Mouse (Mus musculus) liver, embryonic 13.5 days (tissue): ENCODE data around the gene Pttg1. TPM values are rescaled to one million over a fixed set of nuclear protein-coding genes. Genes with fewer than 3 reads are reported as not detected.

Experiments
- ATAC-seq: fragments of 200-750 bp; cut with Nextera tagmentation; 2 replicates; pipeline ENCODE4 v1.8.0; 2017; ENCODE audit warnings: low read depth, mild to moderate bottlenecking, moderate number of reproducible peaks, moderate library complexity
- DNase-seq: peaks from one replicate; pipeline ENCODE4 v3.0.0; 2022
- H3K27ac ChIP-seq: fragments of 300-500 bp; sonication (generic); 2 replicates; pipeline ENCODE4 v1.5.1; 2015; ENCODE audit warnings: moderate library complexity, mild to moderate bottlenecking, inconsistent platforms
- H3K27me3 ChIP-seq: fragments of 300-500 bp; sonication (generic); 2 replicates; pipeline ENCODE4 v1.6.1; 2015; ENCODE audit warnings: mild to moderate bottlenecking, inconsistent platforms
- H3K36me3 ChIP-seq: fragments of 300-500 bp; sonication (generic); 2 replicates; pipeline ENCODE4 v1.6.1; 2015; ENCODE audit warnings: mild to moderate bottlenecking, inconsistent platforms
- H3K4me1 ChIP-seq: fragments of 300-500 bp; sonication (generic); replicated peaks from 2 replicates; pipeline ENCODE4 v1.6.1; 2015; ENCODE audit warnings: inconsistent platforms
- H3K4me2 ChIP-seq: fragments of 300-500 bp; sonication (generic); 2 replicates; pipeline ENCODE4 v1.6.1; 2015; ENCODE audit warnings: inconsistent platforms, mild to moderate bottlenecking, moderate library complexity
- H3K4me3 ChIP-seq: fragments of 300-500 bp; sonication (generic); replicated peaks from 2 replicates; pipeline ENCODE4 v1.5.1; 2015; ENCODE audit warnings: mild to moderate bottlenecking, inconsistent platforms
- H3K9ac ChIP-seq: fragments of 300-500 bp; sonication (generic); 2 replicates; pipeline ENCODE4 v1.6.1; 2015; ENCODE audit warnings: mild to moderate bottlenecking, inconsistent platforms
- H3K9me3 ChIP-seq: fragments of 300-500 bp; sonication (generic); replicated peaks from 2 replicates; pipeline ENCODE4 v1.6.1; 2016; ENCODE audit warnings: inconsistent platforms
- WGBS: fragments of 180-500 bp; shearing (Covaris S2); methylation state at CpG from one replicate; pipeline ENCODE4 v1.1.7; 2015; ENCODE audit not compliant: insufficient replicate concordance; 5-methylcytosine and 5-hydroxymethylcytosine counted together
- polyA plus RNA-seq: library from polyadenylated mRNA; unstranded; fragments of >200 nt; fragmentation: Nextera tagmentation; extraction: Ambion mirVana; gene quantifications from 2 replicates; pipeline ENCODE4 v1.2.1, GENCODE M21; 2015

The Pttg1 gene
- polyA plus RNA-seq, 1 experiment from 2014 or later, result 61.2 TPM

- Histone ChIP-seq H3K27ac (no peak overlapping the region), H3K9ac (no peak overlapping the region), H3K36me3 (no peaks in the 10 kb centered on the region), H3K4me2 (no peak overlapping the region), H3K4me3 (no peak overlapping the region), H3K27me3 (no peaks in the 10 kb centered on the region), H3K9me3 (no peaks in the 10 kb centered on the region), H3K4me1 (no peaks in the 10 kb centered on the region)
- DNase-seq (no peak), ATAC-seq (no peak)
- WGBS, result 74% methylated on average over 15 of the region's 15 CpGs
These were observed 21.8 kb downstream of the Pttg1 start for GRCm38 (mm10) chr11:43404150-43404807.

GRCm38 (mm10) chr11:43400131-43400530, 25.9 kb downstream of the Pttg1 start:
- no peaks in the 10 kb centered on the region for H3K9me3 ChIP-seq
- no peak overlapping the region for H3K4me3 ChIP-seq
- H3K4me1 ChIP-seq, result no peaks in the 10 kb centered on the region
- H3K4me2 ChIP-seq, result no peak overlapping the region
- ATAC-seq, result no peak
- H3K27ac ChIP-seq, result no peak overlapping the region
- no peak for DNase-seq
- WGBS, result 38% methylated on average over 1 of the region's 1 CpGs
- no peak overlapping the region for H3K9ac ChIP-seq
- no peaks in the 10 kb centered on the region for H3K36me3 ChIP-seq
- H3K27me3 ChIP-seq, result no peaks in the 10 kb centered on the region

DNA sequence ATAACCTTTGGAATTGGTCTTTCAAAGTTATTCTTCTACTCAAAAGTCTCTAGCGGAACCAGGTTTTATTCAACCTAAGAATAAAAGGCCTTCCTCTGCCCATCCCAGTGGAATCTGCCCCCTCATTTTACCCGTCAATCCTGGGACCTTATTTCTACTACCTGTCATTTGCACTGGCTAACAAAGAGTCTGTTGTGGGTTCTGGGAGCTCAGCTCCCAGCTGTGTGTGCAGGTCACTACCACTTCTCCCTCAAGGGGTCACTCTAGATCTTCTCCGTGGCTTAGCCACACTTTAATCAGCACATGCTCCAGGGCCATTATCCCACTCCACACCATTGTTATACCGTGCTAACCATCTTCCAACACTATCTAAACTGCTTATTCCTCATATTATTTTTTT, 26.8 kb downstream of the Pttg1 start:
- Histone ChIP-seq H3K4me1 (no peaks in the 10 kb centered on the region), H3K9me3 (no peaks in the 10 kb centered on the region), H3K36me3 (no peaks in the 10 kb centered on the region), H3K27ac (no peak overlapping the region), H3K4me3 (no peak overlapping the region), H3K9ac (no peak overlapping the region), H3K27me3 (no peaks in the 10 kb centered on the region), H3K4me2 (no peak overlapping the region)
- ATAC-seq, result no peak
- DNase-seq, result no peak
- 38% methylated on average over 4 of the region's 4 CpGs for WGBS

DNA sequence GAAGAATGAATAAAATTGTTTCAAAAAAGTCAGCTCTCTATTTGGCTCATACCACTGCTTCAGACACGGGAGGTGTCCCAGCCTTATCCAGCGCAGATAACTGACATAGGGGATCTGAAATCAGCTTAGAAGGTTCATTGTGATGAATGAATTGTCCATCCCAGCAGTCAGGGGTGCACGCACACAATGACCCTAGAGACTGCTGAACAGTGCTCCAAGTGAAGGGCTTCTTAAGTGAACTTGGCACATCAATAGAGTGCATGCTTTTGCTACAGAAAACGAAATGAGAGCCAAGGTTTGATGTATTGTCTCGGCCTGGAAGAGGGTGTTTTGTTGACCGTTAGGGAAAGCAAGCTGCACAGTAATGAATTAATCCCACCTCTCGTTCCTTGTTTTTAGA, 29.4 kb downstream of the Pttg1 start:
- Histone ChIP-seq H3K27ac (no peak overlapping the region), H3K9me3 (no peaks in the 10 kb centered on the region), H3K4me3 (no peak overlapping the region), H3K4me2 (no peak overlapping the region), H3K27me3 (no peaks in the 10 kb centered on the region), H3K4me1 (no peaks in the 10 kb centered on the region), H3K36me3 (no peaks in the 10 kb centered on the region), H3K9ac (no peak overlapping the region)
- DNase-seq (no peak), ATAC-seq (no peak)
- WGBS, result 67% methylated on average over 7 of the region's 7 CpGs

- ATAC-seq, result no peak
- Histone ChIP-seq H3K9ac (no peak overlapping the region), H3K4me2 (no peak overlapping the region), H3K36me3 (no peaks in the 10 kb centered on the region), H3K27ac (no peak overlapping the region), H3K9me3 (no peaks in the 10 kb centered on the region), H3K4me1 (no peaks in the 10 kb centered on the region), H3K4me3 (no peak overlapping the region), H3K27me3 (no peaks in the 10 kb centered on the region)
- 69% methylated on average over 4 of the region's 4 CpGs for WGBS
- DNase-seq, result no peak
These were observed 29.8 kb downstream of the Pttg1 start for GRCm38 (mm10) chr11:43396246-43396645.

DNA sequence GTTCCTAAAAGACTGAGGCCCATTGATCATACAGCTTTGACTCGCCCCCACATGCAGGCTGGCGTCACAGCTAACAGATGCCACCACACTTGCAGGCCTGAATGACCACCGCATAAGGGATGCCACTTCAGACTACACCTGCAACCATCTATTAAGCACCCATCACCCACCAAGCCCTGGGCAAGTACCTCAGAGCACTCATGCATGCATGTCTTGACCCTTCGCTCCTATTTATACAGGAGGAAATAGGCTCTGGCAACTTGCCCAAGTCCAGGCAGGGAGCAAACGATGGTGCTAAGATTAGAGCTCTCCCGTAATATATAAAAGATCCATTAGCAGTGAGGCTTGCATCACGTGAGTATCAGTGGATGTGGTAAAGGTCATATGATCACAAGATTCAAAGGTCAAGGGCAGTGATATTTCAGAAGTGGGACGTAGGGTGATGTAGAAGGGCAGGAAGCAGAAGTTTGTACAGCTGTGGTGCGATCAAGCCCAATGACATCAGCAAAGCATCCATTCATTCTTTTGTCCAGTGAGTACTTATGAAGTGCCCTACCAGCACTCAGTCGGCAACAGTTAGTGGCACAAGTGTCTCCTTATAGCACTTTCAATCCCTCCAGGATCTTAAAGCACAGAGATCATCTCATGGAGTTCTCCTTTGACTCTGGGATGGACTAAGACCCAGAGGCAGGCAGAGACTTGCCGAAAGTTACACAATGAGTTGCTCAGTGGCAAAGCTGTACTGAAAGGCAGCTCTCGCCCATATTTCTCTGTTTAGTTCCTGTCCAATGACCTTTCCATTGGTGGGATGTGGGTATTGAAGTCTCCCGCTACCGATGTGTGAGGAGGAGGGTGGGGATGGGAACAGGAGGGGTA, 30.7 kb downstream of the Pttg1 start:
- H3K9ac ChIP-seq, result no peak overlapping the region
- no peak overlapping the region for H3K27ac ChIP-seq
- DNase-seq (no peak), ATAC-seq (no peak)
- H3K27me3 ChIP-seq, result no peaks in the 10 kb centered on the region
- H3K4me3 ChIP-seq, result no peak overlapping the region
- no peak overlapping the region for H3K4me2 ChIP-seq
- WGBS, result 69% methylated on average over 14 of the region's 14 CpGs
- H3K9me3 ChIP-seq, result no peaks in the 10 kb centered on the region
- H3K36me3 ChIP-seq, result no peaks in the 10 kb centered on the region
- H3K4me1 ChIP-seq, result no peaks in the 10 kb centered on the region

- no peak overlapping the region for H3K4me2 ChIP-seq
- no peaks in the 10 kb centered on the region for H3K9me3 ChIP-seq
- DNase-seq, result no peak
- no peak for ATAC-seq
- no peaks in the 10 kb centered on the region for H3K4me1 ChIP-seq
- no peaks in the 10 kb centered on the region for H3K36me3 ChIP-seq
- 69% methylated on average over 4 of the region's 4 CpGs for WGBS
- no peak overlapping the region for H3K27ac ChIP-seq
- no peak overlapping the region for H3K4me3 ChIP-seq
- H3K27me3 ChIP-seq, result no peaks in the 10 kb centered on the region
- H3K9ac ChIP-seq, result no peak overlapping the region
These were observed 32.7 kb downstream of the Pttg1 start for GRCm38 (mm10) chr11:43393325-43393724.

DNA sequence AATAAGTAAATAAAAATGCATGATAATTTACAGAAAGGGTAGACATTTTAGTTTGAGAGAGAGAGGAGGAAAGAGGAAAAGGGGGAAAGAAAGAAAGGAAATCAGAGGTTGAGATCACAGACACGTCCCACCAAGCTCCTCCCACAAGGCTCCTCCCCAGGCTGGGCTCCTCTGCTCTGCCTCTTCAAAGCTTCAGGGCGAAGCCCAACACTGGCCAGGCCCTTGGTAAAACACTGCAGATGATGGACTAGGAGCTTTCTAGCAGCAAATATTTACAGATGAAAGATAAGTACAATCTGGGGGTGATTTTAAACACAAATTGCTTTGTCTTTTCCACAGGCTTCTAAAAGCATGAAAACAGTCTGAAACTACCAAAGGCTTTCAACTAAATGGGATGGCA, 33.3 kb downstream of the Pttg1 start:
- no peak overlapping the region for H3K27ac ChIP-seq
- no peak overlapping the region for H3K4me3 ChIP-seq
- no peak overlapping the region for H3K4me2 ChIP-seq

DNA sequence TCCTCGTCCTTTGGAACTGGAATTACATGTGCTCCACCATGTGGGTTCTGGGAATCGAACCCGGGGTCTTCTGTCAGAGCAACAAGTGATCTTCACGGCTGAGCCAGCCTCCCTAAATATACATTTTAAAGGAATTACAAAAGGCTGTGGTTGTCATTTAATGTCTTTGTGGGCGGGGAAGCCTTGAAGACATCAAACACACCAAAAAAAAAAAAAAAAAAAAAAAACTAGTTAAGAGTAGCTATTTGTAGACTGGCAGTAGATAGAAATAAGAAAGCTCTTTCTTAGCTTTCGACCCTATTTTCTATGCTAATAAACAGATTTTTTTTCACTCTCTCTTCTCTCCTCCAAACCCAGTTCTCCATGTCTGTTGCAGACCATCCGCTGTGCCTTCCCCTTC, 36.9 kb downstream of the Pttg1 start:
- ATAC-seq (no peak), DNase-seq (no peak)
- Histone ChIP-seq H3K4me1 (0 out of 2 replicates have a peak, but pooled peaks cover 4% of the 10 kb centered on the region), H3K9ac (no peak overlapping the region), H3K4me2 (no peak overlapping the region), H3K27me3 (peaks cover 19% of the 10 kb centered on the region), H3K4me3 (no peak overlapping the region), H3K9me3 (no peaks in the 10 kb centered on the region), H3K36me3 (no peaks in the 10 kb centered on the region), H3K27ac (no peak overlapping the region)
- WGBS, result 66% methylated on average over 7 of the region's 7 CpGs

More for the DNA sequence above, 33.3 kb downstream of the Pttg1 start:
- no peaks in the 10 kb centered on the region for H3K36me3 ChIP-seq
- WGBS, result 32% methylated on average over 2 of the region's 2 CpGs
- no peak overlapping the region for H3K9ac ChIP-seq
- DNase-seq (no peak), ATAC-seq (no peak)
- H3K4me1 ChIP-seq, result no peaks in the 10 kb centered on the region
- no peaks in the 10 kb centered on the region for H3K27me3 ChIP-seq
- no peaks in the 10 kb centered on the region for H3K9me3 ChIP-seq

- Histone ChIP-seq H3K36me3 (no peaks in the 10 kb centered on the region), H3K27ac (no peak overlapping the region), H3K27me3 (peaks cover 19% of the 10 kb centered on the region), H3K4me3 (no peak overlapping the region), H3K9me3 (no peaks in the 10 kb centered on the region), H3K4me1 (0 out of 2 replicates have a peak, but pooled peaks cover 4% of the 10 kb centered on the region), H3K4me2 (no peak overlapping the region), H3K9ac (no peak overlapping the region)
- DNase-seq, result no peak
- ATAC-seq, result no peak
- WGBS, result 68% methylated on average over 21 of the region's 21 CpGs
These were observed 37.6 kb downstream of the Pttg1 start for GRCm38 (mm10) chr11:43388122-43389097.
